Mouse (Mus musculus): ENCODE measurements around the gene Esyt3. TPM values are rescaled to one million over a fixed set of nuclear protein-coding genes. Genes with fewer than 3 reads are reported as not detected.

The Esyt3 gene
- 0.02 TPM in 2 replicates for polyA plus RNA-seq (2012; rRNA removed)

DNA sequence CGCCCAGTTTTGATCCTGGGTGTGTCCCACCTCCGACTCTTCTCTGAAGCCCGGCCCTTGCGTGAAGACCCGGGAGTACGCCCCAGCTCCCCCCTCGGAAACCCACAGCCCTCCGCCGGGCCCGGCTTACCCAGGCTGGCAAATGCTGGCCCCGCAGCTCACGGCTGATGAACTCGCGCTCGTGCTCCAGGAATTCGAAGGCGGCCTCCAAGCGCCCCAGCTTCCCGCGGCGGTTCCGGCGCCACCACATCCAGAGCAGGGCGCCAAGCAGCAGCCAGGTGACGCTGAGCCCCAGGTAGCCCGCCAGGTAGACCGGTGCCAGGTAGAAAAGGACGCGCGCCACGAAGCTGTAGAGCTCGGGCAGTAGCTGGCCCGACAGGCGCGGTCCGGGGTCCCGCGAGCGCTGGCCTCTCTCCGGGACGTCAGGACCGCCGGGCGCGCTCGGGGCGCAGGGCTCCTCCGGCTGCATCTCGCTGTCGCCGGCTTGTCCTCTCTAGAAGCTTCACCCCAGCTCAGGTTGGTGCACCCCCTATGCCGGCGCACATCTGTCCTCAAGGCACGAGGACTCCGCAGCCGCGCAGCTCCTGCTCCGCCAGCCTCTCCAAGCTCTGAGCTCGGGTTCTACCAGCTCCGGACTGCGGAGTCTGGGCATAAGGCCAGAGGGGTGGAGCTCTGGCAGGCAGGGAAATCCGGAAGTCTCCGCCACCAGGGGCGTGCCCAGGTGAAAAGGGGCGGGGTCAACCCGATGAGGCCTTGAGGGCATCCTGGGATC lies at the start of gene Esyt3:
Gene Esyt3, minus strand, starts transcription at position 637 of the 772 bp plus-strand sequence.

Other genes with a start within 250 kb of the Esyt3 start
- gene Pik3cb, start 217.9 kb downstream of the Esyt3 start, polyA plus RNA-seq (2012; rRNA removed): 2.9 and 3.7 TPM in 2 replicates
- gene Faiml, start 121.3 kb downstream of the Esyt3 start, polyA plus RNA-seq (2012; rRNA removed): not detected in 2 replicates
- gene Cep70, start 115.2 kb downstream of the Esyt3 start, polyA plus RNA-seq (2012; rRNA removed): 6.8 and 8.8 TPM in 2 replicates
- gene Mras, start 78.8 kb upstream of the Esyt3 start, polyA plus RNA-seq (2012; rRNA removed): 1.5 and 2.2 TPM in 2 replicates
- not detected in 2 replicates for gene Nme9, start 92.9 kb upstream of the Esyt3 start, polyA plus RNA-seq (2012; rRNA removed)
- gene Armc8, start 210.3 kb upstream of the Esyt3 start, polyA plus RNA-seq (2012; rRNA removed): 5.8 and 6.6 TPM in 2 replicates
- gene Dbr1, start 217.2 kb upstream of the Esyt3 start, polyA plus RNA-seq (2012; rRNA removed): 6.9 and 7.9 TPM in 2 replicates